Mouse (Mus musculus) adrenal gland, adult 8-10 months (tissue): ENCODE data around the gene Rsl1. TPM values are rescaled to one million over a fixed set of nuclear protein-coding genes. Genes with fewer than 3 reads are reported as not detected.
"Not testable (repeated sequence)": the region's sequence is repeated elsewhere in the genome, so short reads cannot be mapped to it uniquely, and the experiment has no call there.

Experiments used
- DNase-seq: peaks from one replicate; pipeline ENCODE4 v3.0.0; 2022
- total RNA-seq, 4 experiments: library from RNA; stranded (reverse); gene quantifications; 2 replicates each; pipeline ENCODE4 v1.2.4; 2022

Rsl1 gene
- total RNA-seq, result 1 to 10 TPM; 5.6 to 9.3 (median 6.9) TPM

DNA sequence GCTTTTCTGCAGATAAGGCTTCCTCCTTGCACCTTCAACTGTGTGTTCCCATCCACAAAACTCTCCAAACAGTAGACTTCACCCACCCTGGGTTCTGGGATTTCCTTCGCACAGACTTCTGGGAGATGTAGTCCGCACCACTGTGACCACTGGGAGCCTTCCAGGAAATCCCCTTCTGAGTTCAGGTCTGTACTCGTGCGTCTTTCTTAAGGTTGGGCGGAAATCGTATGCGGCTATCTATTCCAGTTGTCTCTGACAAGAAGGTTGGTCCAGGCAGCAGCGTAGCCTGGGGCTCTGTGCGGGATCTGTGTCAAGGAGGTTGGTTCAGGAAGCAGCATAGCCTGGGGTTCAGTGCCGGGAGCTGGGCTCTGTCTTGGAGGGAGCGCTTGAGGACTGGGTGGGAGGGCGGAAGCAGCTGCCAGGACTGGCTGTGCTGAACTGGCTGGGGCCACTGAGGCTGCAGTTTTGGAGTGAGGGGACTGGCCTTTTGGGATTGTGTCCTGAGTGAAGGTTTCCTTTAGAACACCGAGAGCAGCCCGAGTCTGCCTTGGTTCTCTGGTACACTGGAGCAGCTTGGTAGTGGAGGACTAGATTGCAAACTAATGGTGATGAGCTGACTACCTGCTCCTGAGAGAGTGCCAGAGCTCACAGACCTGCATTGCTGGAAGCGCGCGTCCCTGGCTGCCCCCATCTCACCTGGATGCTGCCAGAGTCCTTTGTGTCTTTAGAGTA, at the start of gene Rsl1:
Rsl1 (plus strand) TSS at position 192 of the 732 bp plus-strand sequence.
- peak; percentile 79 for DNase-seq

DNA sequence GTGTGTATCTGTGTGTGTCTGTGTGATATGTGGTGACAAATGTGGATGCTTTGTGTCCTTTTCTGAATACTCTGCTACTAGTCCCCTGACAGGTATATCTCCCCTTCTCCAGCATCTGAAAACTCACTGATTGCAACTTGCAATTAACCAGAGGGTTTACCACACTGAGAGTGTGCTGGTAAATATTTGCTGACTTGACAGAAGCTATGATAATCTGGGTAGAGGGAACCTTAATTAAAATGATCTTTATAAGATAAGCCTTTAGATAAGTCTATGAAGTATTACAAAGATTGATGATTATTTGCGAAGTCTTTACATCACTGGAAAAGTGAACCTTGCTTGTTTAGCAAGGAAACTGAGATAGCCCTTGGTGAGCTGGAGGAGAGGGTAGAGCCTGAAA, 48.5 kb upstream of the Rsl1 start:
- no peak for DNase-seq

DNA sequence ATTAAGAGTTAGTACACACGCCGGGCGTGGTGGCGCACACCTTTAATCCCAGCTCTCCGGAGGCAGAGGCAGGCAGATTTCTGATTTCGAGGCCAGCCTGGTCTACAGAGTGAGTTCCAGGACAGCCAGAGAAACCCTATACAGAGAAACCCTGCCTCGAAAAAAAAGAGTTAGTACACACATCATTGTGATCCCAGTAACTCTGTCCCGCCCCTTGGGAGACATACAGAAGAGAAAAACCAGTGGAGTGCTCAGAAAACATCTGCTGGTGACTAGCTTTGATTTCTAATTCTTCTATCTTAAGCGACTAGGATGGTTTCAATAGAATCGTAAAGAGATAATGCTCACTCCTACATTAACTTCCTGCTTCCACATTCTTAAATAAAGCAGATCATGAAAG, 45.5 kb upstream of the Rsl1 start:
- DNase-seq, result not testable (repeated sequence)

DNA sequence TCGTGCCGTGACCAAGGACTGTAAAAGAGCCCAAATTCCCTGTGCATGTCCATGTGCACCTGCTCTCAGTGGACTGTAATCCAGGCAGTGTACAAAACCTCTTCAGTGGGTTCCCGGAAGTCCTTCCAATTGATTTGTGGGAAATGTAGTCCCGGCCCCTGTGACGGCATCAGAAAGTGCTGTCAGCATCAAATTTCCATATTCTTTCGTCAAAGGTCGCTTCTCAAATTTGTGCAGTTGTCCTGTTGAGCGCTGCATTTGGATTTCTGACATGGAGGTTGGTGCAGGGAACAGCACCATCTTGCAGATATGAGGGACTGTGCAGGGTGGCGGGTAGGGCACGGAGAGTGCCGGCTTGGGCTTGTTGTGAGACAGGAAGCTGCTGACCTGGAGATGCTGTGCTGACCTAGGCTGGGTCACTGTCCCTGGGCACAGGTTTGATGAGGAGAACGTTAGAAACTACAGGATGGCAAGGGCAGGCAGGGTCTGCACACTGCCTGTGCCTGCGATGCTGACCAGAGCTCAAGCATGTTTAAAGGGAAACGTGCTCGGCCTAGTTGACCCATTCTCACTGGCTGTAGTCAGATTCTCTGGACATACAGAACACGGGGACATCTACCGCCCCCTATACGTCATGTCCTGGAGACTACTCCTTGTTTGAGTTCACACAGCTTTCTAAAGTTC, 44.8 kb upstream of the Rsl1 start:
- DNase-seq, result peak; percentile 80

DNA sequence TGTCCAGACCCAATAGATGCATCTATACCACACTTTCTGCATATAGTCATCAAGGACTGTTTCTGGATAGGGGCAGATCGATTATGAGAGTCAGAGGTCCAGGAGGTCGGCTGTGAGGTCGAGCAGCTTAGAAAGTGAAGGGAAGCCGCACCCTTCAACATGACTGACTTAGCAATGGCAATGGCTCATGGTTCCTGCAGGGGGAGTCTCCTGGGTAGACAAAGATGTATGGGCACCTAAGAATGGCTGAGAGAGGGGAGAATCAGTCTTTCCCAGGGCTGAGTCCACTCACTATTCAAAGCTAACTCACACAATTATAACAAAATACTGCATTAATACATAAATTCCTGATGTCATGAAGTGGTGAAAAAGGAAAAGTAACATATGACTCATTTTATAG, 6.9 kb upstream of the Rsl1 start:
- not testable (repeated sequence) for DNase-seq

DNA sequence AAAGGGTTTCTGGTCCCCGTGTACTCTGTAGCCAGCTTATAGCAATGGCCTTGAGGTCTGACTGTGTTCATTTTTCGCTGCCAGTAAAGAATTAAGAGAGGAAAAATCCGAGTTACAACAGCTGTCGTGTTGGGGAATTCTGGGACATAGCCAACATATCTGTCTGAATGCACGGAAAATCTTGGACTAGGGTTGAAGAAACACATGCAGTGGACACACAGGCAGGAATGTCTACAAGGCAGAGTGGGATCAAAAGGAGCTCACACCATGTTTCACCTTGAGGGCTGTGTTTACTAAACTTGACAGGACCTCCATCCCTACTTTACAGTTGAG, 707 bp downstream of the Rsl1 start:
- DNase-seq, result no peak

DNA sequence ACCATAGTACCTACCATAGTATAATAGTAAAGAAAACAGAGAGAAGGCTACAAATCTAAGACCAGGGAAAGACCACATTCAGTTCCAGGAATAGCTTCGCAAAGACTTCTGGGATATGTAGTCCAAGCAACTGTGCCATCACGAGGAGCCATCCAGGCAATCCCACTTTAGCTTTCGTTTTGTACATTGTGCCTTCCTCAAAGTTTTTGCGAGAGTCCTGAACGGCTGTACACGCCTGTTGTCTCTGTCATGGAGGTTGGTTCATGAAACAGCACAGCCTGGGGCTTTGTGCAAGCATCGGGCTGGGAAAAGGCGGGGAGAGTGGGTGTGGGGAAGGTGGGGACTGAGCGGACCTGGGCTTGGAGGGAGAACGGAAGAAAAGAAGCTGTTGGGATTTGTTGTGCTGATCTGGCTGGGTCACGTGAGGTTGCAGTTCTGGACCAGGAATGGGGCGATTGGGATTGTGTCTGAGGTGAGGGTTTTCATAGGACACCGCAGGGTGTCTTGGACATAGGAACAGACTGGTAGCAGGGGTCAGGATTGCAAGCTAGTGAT, 21.4 kb downstream of the Rsl1 start, which contains the start of gene Zfp455:
Zfp455 (plus strand) TSS at position 167 of the 555 bp plus-strand sequence.
- DNase-seq, result peak; percentile 41

DNA sequence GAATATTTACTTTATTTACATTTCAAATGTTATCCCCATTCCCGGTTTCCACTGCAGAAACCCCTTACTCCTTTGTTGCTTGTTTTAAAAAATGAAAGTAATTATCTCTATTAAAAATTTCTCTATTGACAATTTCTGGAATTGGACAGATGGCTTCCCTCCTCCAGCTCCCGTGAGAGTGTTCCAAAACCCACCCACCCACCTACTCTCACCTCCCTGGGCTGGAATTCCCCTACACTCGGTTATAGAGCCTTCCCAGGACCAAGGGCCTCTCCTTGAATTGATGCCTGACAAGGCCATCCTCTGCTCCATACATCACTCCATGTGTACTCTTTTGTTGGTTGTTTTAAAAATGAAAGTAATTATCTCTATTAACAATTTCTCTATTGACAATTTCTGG, 28.7 kb downstream of the Rsl1 start:
- no peak for DNase-seq

DNA sequence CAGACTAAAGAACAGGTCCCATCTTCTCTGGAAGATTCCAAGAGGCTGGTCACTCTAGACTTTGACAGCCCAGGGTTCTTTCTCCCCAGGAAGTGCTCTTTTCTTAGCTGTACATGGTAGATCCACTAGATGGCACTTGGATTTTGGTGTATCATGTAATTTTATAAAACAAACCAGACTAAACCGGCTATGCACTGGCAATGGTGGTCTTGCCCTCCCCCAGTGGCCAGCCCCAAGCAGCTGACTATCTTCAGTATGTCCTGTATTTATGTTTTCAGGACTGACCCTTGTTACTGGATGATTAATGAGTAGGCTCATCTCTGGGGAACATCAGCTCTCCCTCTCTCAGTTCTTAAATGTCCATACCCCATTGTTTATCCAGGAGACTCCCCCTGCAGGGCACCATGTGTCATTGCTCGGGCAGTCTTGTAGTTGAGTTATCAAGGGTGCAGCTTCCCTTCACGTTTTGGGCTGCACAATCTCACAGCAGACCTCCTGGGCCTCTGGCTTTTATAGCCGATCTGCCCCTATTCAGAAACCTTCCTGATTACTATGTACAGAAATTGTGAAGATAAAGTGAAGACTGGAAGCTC, 41.1 kb downstream of the Rsl1 start:
- no peak for DNase-seq

Other genes starting within 250 kb of the Rsl1 start
- gene Zfp712, start 112.0 kb upstream of the Rsl1 start, total RNA-seq, result 1 to 10 TPM; 1.7 to 2.9 (median 2.2) TPM
- 1 to 10 TPM in 1 of 4 experiments, under 1 TPM in 2, not detected in 1; 0.73 to 2.2 (median 0.84) TPM for gene Zfp708, start 75.2 kb upstream of the Rsl1 start, total RNA-seq
- gene Gm28557, start 64.6 kb upstream of the Rsl1 start, total RNA-seq, result 1 to 10 TPM; 5.1 to 8.4 (median 7.4) TPM
- gene Rslcan18, start 56.9 kb upstream of the Rsl1 start, total RNA-seq, result 1 to 10 TPM in 2 of 4 experiments, under 1 TPM in 2; 0.62 to 2.5 (median 1.0) TPM
- 1 to 10 TPM; 3.9 to 7.1 (median 5.4) TPM for gene Zfp759, start 51.5 kb upstream of the Rsl1 start, total RNA-seq
- gene Zfp455, start 21.3 kb downstream of the Rsl1 start, total RNA-seq, result 1 to 10 TPM; 2.3 to 3.0 (median 2.6) TPM
- 1 to 10 TPM; 2.9 to 5.5 (median 4.4) TPM for gene Zfp458, start 105.3 kb downstream of the Rsl1 start, total RNA-seq
- 1 to 10 TPM; 3.0 to 4.8 (median 4.4) TPM for gene Zfp457, start 133.3 kb downstream of the Rsl1 start, total RNA-seq
- 1 to 10 TPM; 5.3 to 6.1 (median 5.6) TPM for gene Zfp595, start 159.4 kb downstream of the Rsl1 start, total RNA-seq
- 1 to 10 TPM in 2 of 4 experiments, not detected in 2; 3.7 to 3.9 TPM for gene Gm28044, start 187.4 kb downstream of the Rsl1 start, total RNA-seq
- 1 to 10 TPM; 2.7 to 3.8 (median 3.0) TPM for gene Zfp953, start 187.4 kb downstream of the Rsl1 start, total RNA-seq
- 1 to 10 TPM in 3 of 4 experiments, under 1 TPM in 1; 0.46 to 3.7 (median 1.6) TPM for gene Gm28041, start 202.6 kb downstream of the Rsl1 start, total RNA-seq
- gene Zfp456, start 202.6 kb downstream of the Rsl1 start, total RNA-seq, result 1 to 10 TPM; 1.2 to 2.8 (median 1.9) TPM
- gene Zfp429, start 226.6 kb downstream of the Rsl1 start, total RNA-seq, result 1 to 10 TPM; 3.5 to 7.4 (median 5.4) TPM
- gene Zfp459, start 248.2 kb downstream of the Rsl1 start, total RNA-seq, result 1 to 10 TPM in 3 of 4 experiments, under 1 TPM in 1; 0.99 to 5.2 (median 2.8) TPM